Mouse (Mus musculus): ENCODE measurements around the gene Zfp593.
"Not testable (repeated sequence)": the region's sequence is repeated elsewhere in the genome, so short reads cannot be mapped to it uniquely, and the experiment has no call there.

Zfp593 gene

GRCm38 (mm10) chr4:134245148-134245843 is at the start of gene Zfp593:
TSS of gene Zfp593 (minus strand) at chr4:134245592.
- peak; percentile 95 to 97 for DNase-seq

GRCm38 (mm10) chr4:134293692-134294163 is 48.3 kb upstream of the Zfp593 start:
- DNase-seq, result no peak

- DNase-seq, result no peak
Observed at GRCm38 (mm10) chr4:134293061-134293691, 47.8 kb upstream of the Zfp593 start.

- DNase-seq, result peak; percentile 71 to 80
Observed at GRCm38 (mm10) chr4:134292067-134292466, 46.7 kb upstream of the Zfp593 start.

GRCm38 (mm10) chr4:134288397-134289256 is 43.2 kb upstream of the Zfp593 start:
- no peak for DNase-seq

- DNase-seq, result peak; percentile 85 to 87
Observed at GRCm38 (mm10) chr4:134287575-134288025, 42.2 kb upstream of the Zfp593 start, which contains the start of gene Pdik1l. TSS of gene Pdik1l (minus strand) at chr4:134287895.

- peak; percentile 96 to 98 for DNase-seq
Observed at GRCm38 (mm10) chr4:134287168-134287564, 41.8 kb upstream of the Zfp593 start.

GRCm38 (mm10) chr4:134286226-134287167 is 41.1 kb upstream of the Zfp593 start:
- DNase-seq, result no peak

GRCm38 (mm10) chr4:134284942-134285341 is 39.5 kb upstream of the Zfp593 start:
- no peak for DNase-seq

GRCm38 (mm10) chr4:134273417-134274345 is 28.3 kb upstream of the Zfp593 start:
- DNase-seq, result peak; percentile 66 to 77

- DNase-seq, result no peak
Observed at GRCm38 (mm10) chr4:134272731-134273416, 27.5 kb upstream of the Zfp593 start.

GRCm38 (mm10) chr4:134271979-134272378 is 26.6 kb upstream of the Zfp593 start:
- DNase-seq, result no peak

GRCm38 (mm10) chr4:134269622-134270021 is 24.2 kb upstream of the Zfp593 start:
- not testable (repeated sequence) for DNase-seq

GRCm38 (mm10) chr4:134268102-134268655 is 22.8 kb upstream of the Zfp593 start:
- no peak for DNase-seq

- DNase-seq, result no peak
Observed at GRCm38 (mm10) chr4:134265860-134266585, 20.6 kb upstream of the Zfp593 start.

- peak; percentile 38 to 52 for DNase-seq
Observed at GRCm38 (mm10) chr4:134263191-134263590, 17.8 kb upstream of the Zfp593 start.

- peak in 1 of 2 experiments; percentile 39 for DNase-seq
Observed at GRCm38 (mm10) chr4:134258354-134258753, 13.0 kb upstream of the Zfp593 start.

- no peak for DNase-seq
Observed at GRCm38 (mm10) chr4:134257198-134258009, 12.0 kb upstream of the Zfp593 start.
